Mouse (Mus musculus) CH12.LX (cell line): ENCODE measurements around the gene Pfkfb3. TPM values are rescaled to one million over a fixed set of nuclear protein-coding genes. Genes with fewer than 3 reads are reported as not detected.

ENCODE experiments used
- DNase-seq: peaks from one replicate; pipeline ENCODE4 v3.0.0-alpha.2; 2013; ENCODE audit errors: extremely low read depth
- H3K27ac ChIP-seq: 2 replicates; pipeline ENCODE4 v1.5.1; 2012; ENCODE audit warnings: low read depth, mild to moderate bottlenecking, control low read depth, moderate library complexity; ENCODE audit not compliant: insufficient read depth
- H3K27me3 ChIP-seq: replicated peaks from 2 replicates; pipeline ENCODE3; 2012; ENCODE audit warnings: inconsistent platforms
- H3K36me3 ChIP-seq, 2 experiments: replicated peaks in 1 of 2; 2 replicates each; pipeline versions ENCODE3 to v1.6.1; 2012; ENCODE audit warnings: inconsistent platforms in 1 of 2, low read length in 1 of 2, mild to moderate bottlenecking in 1 of 2, mixed read lengths in 1 of 2, moderate library complexity in 1 of 2; ENCODE audit not compliant: control insufficient read depth in 1 of 2, insufficient read depth in 1 of 2
- H3K4me1 ChIP-seq, 2 experiments: 2 replicates each; pipeline ENCODE4 v1.6.1; 2012; ENCODE audit warnings: inconsistent platforms in 1 of 2, moderate library complexity in 1 of 2; ENCODE audit not compliant: insufficient read depth in 2 of 2, control insufficient read depth in 1 of 2
- H3K4me2 ChIP-seq: 2 replicates; pipeline ENCODE4 v1.6.1; 2012; ENCODE audit warnings: low read depth, mild to moderate bottlenecking, control low read depth; ENCODE audit not compliant: poor library complexity, insufficient read depth, severe bottlenecking
- H3K4me3 ChIP-seq, 3 experiments: fragments of 150-350 bp in 1 of 3; sonication (generic) in 1 of 3; replicated peaks in 1 of 3; 2 replicates each; pipeline versions ENCODE3 to v1.5.1; 2011 to 2012; ENCODE audit warnings: low read depth in 2 of 3, low read length in 2 of 3, mild to moderate bottlenecking in 2 of 3, moderate library complexity in 2 of 3, control low read depth in 1 of 3, improper control_type of control experiment in 1 of 3, inconsistent platforms in 1 of 3, mixed read lengths in 1 of 3; ENCODE audit not compliant: poor library complexity in 1 of 3
- H3K79me2 ChIP-seq: replicated peaks from 2 replicates; pipeline ENCODE4 v1.6.1; 2012; ENCODE audit warnings: mild to moderate bottlenecking, moderate library complexity; ENCODE audit not compliant: control insufficient read depth, poor library complexity, insufficient read depth, severe bottlenecking; ENCODE audit errors: extremely low read depth
- H3K9ac ChIP-seq: 2 replicates; pipeline ENCODE4 v1.6.1; 2012; ENCODE audit warnings: low read depth, mild to moderate bottlenecking, control low read depth, moderate library complexity; ENCODE audit not compliant: insufficient read depth
- H3K9me3 ChIP-seq: replicated peaks from 2 replicates; pipeline ENCODE3; 2012; ENCODE audit warnings: low read length, inconsistent platforms, mixed read lengths
- CHD2 ChIP-seq: IDR thresholded peaks from 2 replicates; pipeline ENCODE4 v1.6.1; 2011; ENCODE audit warnings: low read length, improper control_type of control experiment
- CTCF ChIP-seq, 2 experiments: IDR thresholded peaks in 1 of 2; conservative IDR thresholded peaks in 1 of 2; 2 replicates each; pipeline ENCODE4 v1.5.1; 2011 to 2012; ENCODE audit warnings: low read depth in 2 of 2, low read length in 2 of 2, improper control_type of control experiment in 1 of 2, inconsistent platforms in 1 of 2, mild to moderate bottlenecking in 1 of 2, moderate library complexity in 1 of 2
- E2F4 ChIP-seq: IDR thresholded peaks from 2 replicates; pipeline ENCODE4 v1.6.1; 2011; ENCODE audit warnings: low read depth, low read length, improper control_type of control experiment; ENCODE audit not compliant: insufficient replicate concordance
- EP300 ChIP-seq: IDR thresholded peaks from 2 replicates; pipeline ENCODE4 v1.6.1; 2011; ENCODE audit warnings: low read length, improper control_type of control experiment
- IRF4 ChIP-seq: IDR thresholded peaks from 2 replicates; pipeline ENCODE4 v1.6.1; 2014; ENCODE audit warnings: low read depth, mild to moderate bottlenecking, inconsistent platforms, low read length, improper control_type of control experiment
- MAFK ChIP-seq: IDR thresholded peaks from 2 replicates; pipeline ENCODE4 v1.6.1; 2011; ENCODE audit warnings: low read length, improper control_type of control experiment; ENCODE audit not compliant: insufficient replicate concordance
- MAX ChIP-seq: IDR thresholded peaks from 2 replicates; pipeline ENCODE4 v1.6.1; 2011; ENCODE audit warnings: low read length, improper control_type of control experiment
- MAZ ChIP-seq: IDR thresholded peaks from 2 replicates; pipeline ENCODE4 v1.6.1; 2012; ENCODE audit warnings: low read depth, mild to moderate bottlenecking, inconsistent platforms, low read length, improper control_type of control experiment, moderate library complexity
- MXI1 ChIP-seq: IDR thresholded peaks from 2 replicates; pipeline ENCODE4 v1.6.1; 2011; ENCODE audit warnings: mild to moderate bottlenecking, low read depth, low read length, improper control_type of control experiment
- PAX5 ChIP-seq: IDR thresholded peaks from 2 replicates; pipeline ENCODE4 v1.6.1; 2012; ENCODE audit warnings: low read length, inconsistent platforms, mixed read lengths
- POLR2A ChIP-seq: IDR thresholded peaks from 2 replicates; pipeline ENCODE4 v1.6.1; 2011; ENCODE audit warnings: low read depth, mild to moderate bottlenecking, improper control_type of control experiment, low read length
- RAD21 ChIP-seq: IDR thresholded peaks from 2 replicates; pipeline ENCODE4 v1.6.1; 2011; ENCODE audit warnings: low read depth, mild to moderate bottlenecking, low read length, improper control_type of control experiment, moderate library complexity
- RCOR1 ChIP-seq: conservative IDR thresholded peaks from 2 replicates; pipeline ENCODE4 v1.6.1; 2012; ENCODE audit warnings: low read depth, mild to moderate bottlenecking, inconsistent platforms, low read length, improper control_type of control experiment
- SIN3A ChIP-seq: IDR thresholded peaks from 2 replicates; pipeline ENCODE4 v1.6.1; 2012; ENCODE audit warnings: low read length, improper control_type of control experiment, inconsistent platforms
- SMC3 ChIP-seq: IDR thresholded peaks from 2 replicates; pipeline ENCODE4 v1.6.1; 2011; ENCODE audit warnings: low read depth, low read length, improper control_type of control experiment
- TBP ChIP-seq: conservative IDR thresholded peaks from 2 replicates; pipeline ENCODE4 v1.6.1; 2011; ENCODE audit warnings: low read depth, low read length, improper control_type of control experiment
- TCF12 ChIP-seq: IDR thresholded peaks from 2 replicates; pipeline ENCODE4 v1.6.1; 2014; ENCODE audit warnings: low read depth, mild to moderate bottlenecking, inconsistent platforms, low read length, improper control_type of control experiment
- USF1 ChIP-seq: IDR thresholded peaks from 2 replicates; pipeline ENCODE4 v1.6.1; 2014; ENCODE audit warnings: low read depth, mild to moderate bottlenecking, inconsistent platforms, low read length, improper control_type of control experiment
- ZKSCAN1 ChIP-seq: IDR thresholded peaks from 2 replicates; pipeline ENCODE4 v1.6.1; 2012; ENCODE audit warnings: low read depth, inconsistent platforms, low read length, improper control_type of control experiment, borderline replicate concordance
- dilution Hi-C: fragments of 300-500 bp; cut with MboI; formaldehyde crosslinking; loops from 2 replicates; pipeline ENCODE4 v1.14.3; 2020; ENCODE audit warnings: low sequenced_read_pairs; ENCODE audit not compliant: extremely low pct_unique_long_range_greater_than_20kb, extremely low pct_ligation_motif_present
- in situ Hi-C: fragments of 300-500 bp; cut with MboI; formaldehyde crosslinking; loops from 3 replicates; pipeline ENCODE4 v1.14.3; 2019; ENCODE audit warnings: low sequenced_read_pairs, low pct_ligation_motif_present, low pct_unique_long_range_greater_than_20kb, mixed read lengths
- polyA plus RNA-seq: library from polyadenylated mRNA; unstranded; fragments of >175 nt; gene quantifications from 2 replicates; pipeline ENCODE4 v1.2.1, GENCODE M21; 2012; ENCODE audit warnings: low read depth; ENCODE audit not compliant: insufficient read length
- total RNA-seq, 2 experiments: library from RNA; depleted of rRNA; stranded (reverse); fragments of 300-350 nt in 1 of 2; fragments of >200 nt in 1 of 2; gene quantifications; 2 replicates each; pipeline ENCODE4 v1.2.3; 2012 to 2014

The Pfkfb3 gene
- total and polyA plus RNA-seq, 3 experiments, result 6.5 to 17.2 (median 6.7) TPM

- Histone ChIP-seq H3K4me3 (no peak overlapping the region), H3K9me3 (no peaks in the 10 kb centered on the region), H3K27ac (no peak overlapping the region), H3K36me3 (peaks cover 0 to 22% of the 10 kb centered on the region in 2 experiments), H3K79me2 (no peaks in the 10 kb centered on the region), H3K9ac (no peak overlapping the region)
- in situ Hi-C loops, result no loop called here
- no peak for TF ChIP-seq EP300
- no peak for TF ChIP-seq PAX5
- no peak for TF ChIP-seq TBP
- no peak for TF ChIP-seq MAX
- no peak for TF ChIP-seq SMC3
- TF ChIP-seq POLR2A, result no peak
- no peak for TF ChIP-seq TCF12
- TF ChIP-seq IRF4, result no peak
- TF ChIP-seq RCOR1, result no peak
- TF ChIP-seq SIN3A, result no peak
- no peak for TF ChIP-seq MXI1
- TF ChIP-seq E2F4, result no peak
- no peak for TF ChIP-seq MAFK
- no peak for TF ChIP-seq ZKSCAN1
- no peak for TF ChIP-seq RAD21
- TF ChIP-seq CHD2, result no peak
- TF ChIP-seq, all 38 proteins: peak for 0
- no peaks in the 10 kb centered on the region for H3K27me3 ChIP-seq
- H3K4me2 ChIP-seq, result no peak overlapping the region
- DNase-seq, result no peak
- H3K4me1 ChIP-seq, result peaks cover 5 to 48% of the 10 kb centered on the region in 2 experiments; a peak in 3 of 4 replicates
- dilution Hi-C loops, result no loop called here
Observed at GRCm38 (mm10) chr2:11548508-11548907, 5.4 kb downstream of the Pfkfb3 start.

GRCm38 (mm10) chr2:11547609-11548008, 6.3 kb downstream of the Pfkfb3 start:
- Histone ChIP-seq H3K79me2 (no peaks in the 10 kb centered on the region), H3K27me3 (no peaks in the 10 kb centered on the region), H3K27ac (no peak overlapping the region), H3K4me2 (no peak overlapping the region), H3K36me3 (peaks cover 0 to 25% of the 10 kb centered on the region in 2 experiments), H3K9ac (no peak overlapping the region), H3K4me3 (no peak overlapping the region), H3K9me3 (no peaks in the 10 kb centered on the region), H3K4me1 (peaks cover 5 to 48% of the 10 kb centered on the region in 2 experiments; a peak in 3 of 4 replicates)
- dilution Hi-C loops (no loop called here), in situ Hi-C loops (no loop called here)
- DNase-seq, result peak; percentile 71
- TF ChIP-seq RAD21 (peak; percentile 57), CTCF (conservative IDR thresholded peaks at IDR 0.05 in 1 of 2, IDR thresholded peaks at IDR 0.05 in 1 of 2; ENCODE audit: low read depth in 2 of 2, low read length in 2 of 2) (peak; percentile 39 to 76), USF1 (no peak), MAZ (peak; percentile 71; the same call in 1 of the 2 replicates), SMC3 (peak; percentile 61)
